Mouse (Mus musculus): ENCODE measurements around the gene Limch1.

GRCm38 (mm10) chr5:66782851-66783250 lies 37.2 kb downstream of the Limch1 start:
- no peak for TF ChIP-seq TAL1 (conservative IDR thresholded peaks at IDR 0.05; ENCODE audit: low read depth, low read length)
- no peak for TF ChIP-seq CTCF (IDR thresholded peaks at IDR 0.05; ENCODE audit: low read depth, low read length)
